Mouse (Mus musculus): ENCODE results near the gene Loxl1. TPM values are rescaled to one million over a fixed set of nuclear protein-coding genes. Genes with fewer than 3 reads are reported as not detected.

The Loxl1 gene
- polyA plus RNA-seq, 1 experiment: 5.1 TPM

DNA sequence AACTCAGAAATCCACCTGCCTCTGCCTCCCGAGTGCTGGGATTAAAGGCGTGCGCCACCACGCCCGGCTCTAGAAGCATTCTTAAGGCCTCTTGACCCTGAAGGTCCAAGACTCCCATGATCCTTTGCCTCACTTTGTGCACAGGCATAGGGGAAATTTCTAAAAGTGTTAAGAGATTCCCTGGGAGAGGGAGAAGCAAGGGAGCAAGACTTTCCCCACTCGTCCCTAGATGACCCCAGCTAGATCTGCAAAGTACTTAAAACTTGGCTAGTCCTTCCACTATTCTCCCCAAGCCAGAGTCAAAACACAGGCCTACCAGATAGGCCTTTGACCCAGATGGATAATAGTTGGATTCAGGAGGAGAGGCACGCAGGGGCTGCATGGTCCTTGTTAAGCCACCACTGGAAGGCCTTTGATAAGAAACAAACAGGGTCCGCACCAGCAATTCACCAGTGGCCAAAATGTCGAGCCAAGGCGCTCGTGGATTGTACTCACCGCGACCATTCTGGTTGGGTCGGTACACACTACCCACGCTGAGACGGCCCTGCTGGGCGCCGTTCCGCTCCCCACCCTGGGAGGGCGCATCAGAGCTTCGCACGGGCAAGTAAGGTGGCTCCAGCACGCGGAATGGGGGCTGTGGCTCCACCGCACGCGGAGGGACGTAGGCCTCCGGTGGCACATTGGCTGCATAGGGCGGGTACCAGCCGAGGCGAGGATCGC is 1.6 kb downstream of the Loxl1 start:
- Histone ChIP-seq H3K79me2 (ENCODE audit: control insufficient read depth, insufficient read depth) (no peaks in the 10 kb centered on the region), H3ac (ENCODE audit: control insufficient read depth, insufficient read length, low read depth) (no peak overlapping the region), H3K79me3 (ENCODE audit: low read depth) (no peaks in the 10 kb centered on the region), H3K4me3 (ENCODE audit: insufficient read depth, poor library complexity, severe bottlenecking) (no peak overlapping the region), H3K36me3 (ENCODE audit: control insufficient read depth, insufficient read depth) (no peaks in the 10 kb centered on the region), H3K27me3 (ENCODE audit: control insufficient read depth, insufficient read depth, insufficient read length) (no peaks in the 10 kb centered on the region)
- TF ChIP-seq MAX (IDR thresholded peaks at IDR 0.05) (no peak), CTCF (IDR thresholded peaks at IDR 0.05; ENCODE audit: control insufficient read depth, insufficient read depth, insufficient read length) (no peak), CEBPB (IDR thresholded peaks at IDR 0.05; ENCODE audit: low read depth) (no peak), MYOG (IDR thresholded peaks at IDR 0.05; ENCODE audit: control insufficient read depth, extremely low read depth, insufficient read length) (no peak), USF1 (IDR thresholded peaks at IDR 0.05; ENCODE audit: low read depth) (no peak), FOSL1 (IDR thresholded peaks at IDR 0.05; ENCODE audit: insufficient read depth, low read length, poor library complexity, severe bottlenecking) (no peak), MYOD1 (IDR thresholded peaks at IDR 0.05; ENCODE audit: control insufficient read depth, insufficient read length, low read depth) (no peak)

DNA sequence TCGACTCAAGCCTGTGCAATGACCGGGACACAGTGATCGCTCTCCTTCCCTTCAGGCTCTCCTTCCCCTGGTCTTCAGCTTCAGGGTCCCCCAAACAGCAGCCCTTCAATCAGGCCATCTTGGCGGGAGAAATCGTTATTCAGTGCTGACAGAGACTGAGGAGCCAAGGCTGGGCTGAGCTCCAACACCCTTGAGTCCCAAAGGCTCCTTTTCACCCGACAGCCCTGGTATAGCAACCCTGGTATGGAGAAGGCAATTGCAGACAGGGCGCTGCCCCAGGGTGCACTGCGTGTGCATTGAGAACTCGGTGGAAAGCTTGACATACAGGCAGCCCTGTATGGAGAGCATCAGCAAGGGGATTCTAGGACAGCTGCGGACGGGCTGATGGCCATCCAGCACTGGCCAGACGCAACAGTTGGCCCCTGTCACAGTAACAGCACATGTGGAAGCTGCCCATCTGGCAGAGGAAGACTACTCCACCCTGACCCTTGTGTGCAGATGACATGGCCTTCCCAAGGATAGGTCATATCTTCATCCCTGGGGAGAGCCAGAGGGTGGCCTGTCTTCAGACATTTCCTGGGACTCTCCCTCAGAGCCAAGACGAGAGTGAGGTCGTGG is 2.8 kb downstream of the Loxl1 start:
- H3ac ChIP-seq (ENCODE audit: control insufficient read depth, insufficient read length, low read depth): no peak overlapping the region
- no peak overlapping the region for H3K4me3 ChIP-seq (ENCODE audit: insufficient read depth, poor library complexity, severe bottlenecking)
- H3K79me2 ChIP-seq (ENCODE audit: control insufficient read depth, insufficient read depth): no peaks in the 10 kb centered on the region
- H3K27me3 ChIP-seq (ENCODE audit: control insufficient read depth, insufficient read depth, insufficient read length): no peaks in the 10 kb centered on the region
- no peak for TF ChIP-seq MAX (IDR thresholded peaks at IDR 0.05)
- TF ChIP-seq FOSL1 (IDR thresholded peaks at IDR 0.05; ENCODE audit: insufficient read depth, low read length, poor library complexity, severe bottlenecking): no peak
- no peak for TF ChIP-seq CTCF (IDR thresholded peaks at IDR 0.05; ENCODE audit: control insufficient read depth, insufficient read depth, insufficient read length)
- TF ChIP-seq MYOG (IDR thresholded peaks at IDR 0.05; ENCODE audit: control insufficient read depth, extremely low read depth, insufficient read length): no peak
- no peak for TF ChIP-seq MYOD1 (IDR thresholded peaks at IDR 0.05; ENCODE audit: control insufficient read depth, insufficient read length, low read depth)
- no peak for TF ChIP-seq CEBPB (IDR thresholded peaks at IDR 0.05; ENCODE audit: low read depth)
- TF ChIP-seq USF1 (IDR thresholded peaks at IDR 0.05; ENCODE audit: low read depth): no peak
- H3K79me3 ChIP-seq (ENCODE audit: low read depth): no peaks in the 10 kb centered on the region
- no peaks in the 10 kb centered on the region for H3K36me3 ChIP-seq (ENCODE audit: control insufficient read depth, insufficient read depth)

- Histone ChIP-seq H3K4me3 (ENCODE audit: insufficient read depth, poor library complexity, severe bottlenecking) (no peak overlapping the region), H3K27me3 (ENCODE audit: control insufficient read depth, insufficient read depth, insufficient read length) (no peaks in the 10 kb centered on the region), H3K79me2 (ENCODE audit: control insufficient read depth, insufficient read depth) (no peaks in the 10 kb centered on the region), H3ac (ENCODE audit: control insufficient read depth, insufficient read length, low read depth) (no peak overlapping the region), H3K36me3 (ENCODE audit: control insufficient read depth, insufficient read depth) (no peaks in the 10 kb centered on the region), H3K79me3 (ENCODE audit: low read depth) (no peaks in the 10 kb centered on the region)
- no peak for TF ChIP-seq MYOG (IDR thresholded peaks at IDR 0.05; ENCODE audit: control insufficient read depth, extremely low read depth, insufficient read length)
- TF ChIP-seq MYOD1 (IDR thresholded peaks at IDR 0.05; ENCODE audit: control insufficient read depth, insufficient read length, low read depth): peak; percentile 52
- TF ChIP-seq CEBPB (IDR thresholded peaks at IDR 0.05; ENCODE audit: low read depth): no peak
- no peak for TF ChIP-seq CTCF (IDR thresholded peaks at IDR 0.05; ENCODE audit: control insufficient read depth, insufficient read depth, insufficient read length)
Observed at GRCm38 (mm10) chr9:58308395-58308794, 4.6 kb downstream of the Loxl1 start.

GRCm38 (mm10) chr9:58305686-58306085 is 7.3 kb downstream of the Loxl1 start:
- Histone ChIP-seq H3K79me3 (ENCODE audit: low read depth) (no peaks in the 10 kb centered on the region), H3K79me2 (ENCODE audit: control insufficient read depth, insufficient read depth) (no peaks in the 10 kb centered on the region), H3K4me3 (ENCODE audit: insufficient read depth, poor library complexity, severe bottlenecking) (no peak overlapping the region), H3ac (ENCODE audit: control insufficient read depth, insufficient read length, low read depth) (no peak overlapping the region), H3K27me3 (ENCODE audit: control insufficient read depth, insufficient read depth, insufficient read length) (no peaks in the 10 kb centered on the region), H3K36me3 (ENCODE audit: control insufficient read depth, insufficient read depth) (no peaks in the 10 kb centered on the region)
- TF ChIP-seq CEBPB (IDR thresholded peaks at IDR 0.05; ENCODE audit: low read depth) (no peak), MYOG (IDR thresholded peaks at IDR 0.05; ENCODE audit: control insufficient read depth, extremely low read depth, insufficient read length) (no peak), MAX (IDR thresholded peaks at IDR 0.05) (no peak), CTCF (IDR thresholded peaks at IDR 0.05; ENCODE audit: control insufficient read depth, insufficient read depth, insufficient read length) (no peak), MYOD1 (IDR thresholded peaks at IDR 0.05; ENCODE audit: control insufficient read depth, insufficient read length, low read depth) (no peak), FOSL1 (IDR thresholded peaks at IDR 0.05; ENCODE audit: insufficient read depth, low read length, poor library complexity, severe bottlenecking) (no peak), USF1 (IDR thresholded peaks at IDR 0.05; ENCODE audit: low read depth) (no peak)

DNA sequence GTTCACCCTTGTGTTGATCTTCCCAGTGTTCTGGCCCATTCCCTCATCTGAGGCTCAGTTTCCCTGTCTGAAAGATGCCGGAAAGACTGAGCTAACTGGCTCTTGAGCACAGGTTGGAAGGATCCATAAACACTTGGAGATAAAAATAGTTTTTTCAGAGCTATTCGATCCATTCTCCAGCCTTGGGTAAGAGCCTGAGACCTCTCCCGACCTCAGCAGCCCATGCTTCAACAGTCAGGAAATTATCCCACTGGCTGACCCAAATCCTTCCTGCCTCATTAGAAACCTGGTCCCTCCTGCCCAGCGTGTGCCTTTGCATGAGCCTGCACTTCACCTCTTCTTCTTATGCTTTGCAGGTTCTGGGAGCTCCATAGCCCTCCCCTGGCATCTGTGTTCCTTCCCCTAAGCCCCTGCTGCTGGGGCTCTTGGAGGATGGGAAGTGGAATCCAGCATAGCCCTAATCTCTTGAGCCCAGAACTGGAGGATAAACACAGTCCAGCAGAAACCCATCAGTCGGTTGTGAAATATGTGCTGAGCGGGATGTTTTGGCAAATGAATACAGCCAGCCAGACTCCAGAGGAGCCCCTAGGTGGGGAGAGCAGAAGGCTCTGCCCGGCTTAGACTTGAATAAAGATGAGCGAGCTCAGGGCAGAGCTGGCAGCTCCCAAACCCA is 9.3 kb downstream of the Loxl1 start:
- no peaks in the 10 kb centered on the region for H3K27me3 ChIP-seq (ENCODE audit: control insufficient read depth, insufficient read depth, insufficient read length)
- H3K36me3 ChIP-seq (ENCODE audit: control insufficient read depth, insufficient read depth): no peaks in the 10 kb centered on the region
- no peak overlapping the region for H3ac ChIP-seq (ENCODE audit: control insufficient read depth, insufficient read length, low read depth)

More for the DNA sequence above, 9.3 kb downstream of the Loxl1 start:
- Histone ChIP-seq H3K4me3 (ENCODE audit: insufficient read depth, poor library complexity, severe bottlenecking) (no peak overlapping the region), H3K79me2 (ENCODE audit: control insufficient read depth, insufficient read depth) (no peaks in the 10 kb centered on the region), H3K79me3 (ENCODE audit: low read depth) (no peaks in the 10 kb centered on the region)
- no peak for TF ChIP-seq CTCF (IDR thresholded peaks at IDR 0.05; ENCODE audit: control insufficient read depth, insufficient read depth, insufficient read length)
- TF ChIP-seq MYOD1 (IDR thresholded peaks at IDR 0.05; ENCODE audit: control insufficient read depth, insufficient read length, low read depth): no peak
- no peak for TF ChIP-seq CEBPB (IDR thresholded peaks at IDR 0.05; ENCODE audit: low read depth)
- no peak for TF ChIP-seq USF1 (IDR thresholded peaks at IDR 0.05; ENCODE audit: low read depth)
- no peak for TF ChIP-seq MYOG (IDR thresholded peaks at IDR 0.05; ENCODE audit: control insufficient read depth, extremely low read depth, insufficient read length)
- no peak for TF ChIP-seq FOSL1 (IDR thresholded peaks at IDR 0.05; ENCODE audit: insufficient read depth, low read length, poor library complexity, severe bottlenecking)
- no peak for TF ChIP-seq MAX (IDR thresholded peaks at IDR 0.05)
